Mouse (Mus musculus): ENCODE results near the gene As3mt.
"Not testable (repeated sequence)": the region's sequence is repeated elsewhere in the genome, so short reads cannot be mapped to it uniquely, and the experiment has no call there.

Gene As3mt

DNA sequence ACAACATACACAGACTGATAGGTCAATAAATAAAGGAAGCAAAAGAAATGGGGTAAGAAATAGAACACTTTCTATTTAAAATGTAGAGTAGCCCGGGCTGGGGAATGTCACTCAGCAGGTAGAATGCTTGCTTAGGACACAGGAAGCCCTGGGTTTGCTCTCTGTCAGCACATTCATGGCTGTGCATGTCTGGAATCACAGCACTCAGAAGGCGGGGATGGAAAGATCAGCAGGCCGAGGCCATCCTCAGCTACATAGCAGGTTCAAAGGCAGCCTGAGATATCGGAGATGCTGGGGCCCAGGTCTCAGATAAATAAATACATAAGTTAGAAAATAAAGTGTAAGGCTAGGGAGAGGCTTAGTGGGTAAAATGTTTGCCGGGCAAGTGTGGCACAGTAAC, 45.0 kb downstream of the As3mt start:
- no peak for DNase-seq (ENCODE audit: low read depth, low spot score)

DNA sequence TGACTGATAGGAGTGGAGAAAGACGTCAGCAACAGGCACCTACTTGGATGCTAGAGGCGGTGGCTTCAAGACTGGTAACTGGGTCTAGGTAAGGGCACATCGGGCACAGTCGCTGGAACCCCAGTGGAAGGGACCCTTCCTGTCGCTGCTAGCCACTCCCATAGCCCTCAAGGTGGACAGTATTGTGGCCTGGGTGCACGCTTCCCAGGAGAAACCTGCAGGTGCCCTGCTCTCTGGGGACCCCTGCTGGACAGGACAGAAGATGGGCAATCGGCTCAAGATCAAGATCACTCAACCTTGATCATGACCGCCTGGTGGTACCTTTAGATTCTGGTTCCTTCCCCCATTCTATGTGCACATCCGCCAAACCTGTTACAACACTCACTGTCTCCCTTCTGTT, 47.8 kb downstream of the As3mt start:
- no peak for DNase-seq (ENCODE audit: low read depth, low spot score)

DNA sequence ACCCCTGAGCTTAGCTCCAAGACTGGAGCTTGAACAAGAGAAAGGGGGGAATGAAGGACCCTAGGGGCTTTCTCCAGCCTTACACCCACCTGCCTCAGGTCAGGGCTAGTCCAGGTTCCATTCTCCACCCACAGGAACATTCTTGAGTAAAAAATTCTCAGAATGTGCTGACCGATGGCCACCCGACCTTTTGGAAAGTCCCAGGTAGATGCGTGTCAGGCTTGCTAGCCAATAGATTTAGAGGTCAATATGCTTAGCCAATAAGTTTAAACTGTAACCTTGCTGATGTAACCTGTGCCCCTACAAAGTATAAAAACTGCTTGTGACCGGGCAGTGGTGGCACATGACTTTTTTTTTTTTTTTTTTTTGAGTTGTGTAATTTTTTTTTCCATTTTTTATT, 49.0 kb downstream of the As3mt start:
- DNase-seq (ENCODE audit: low read depth, low spot score), result no peak

DNA sequence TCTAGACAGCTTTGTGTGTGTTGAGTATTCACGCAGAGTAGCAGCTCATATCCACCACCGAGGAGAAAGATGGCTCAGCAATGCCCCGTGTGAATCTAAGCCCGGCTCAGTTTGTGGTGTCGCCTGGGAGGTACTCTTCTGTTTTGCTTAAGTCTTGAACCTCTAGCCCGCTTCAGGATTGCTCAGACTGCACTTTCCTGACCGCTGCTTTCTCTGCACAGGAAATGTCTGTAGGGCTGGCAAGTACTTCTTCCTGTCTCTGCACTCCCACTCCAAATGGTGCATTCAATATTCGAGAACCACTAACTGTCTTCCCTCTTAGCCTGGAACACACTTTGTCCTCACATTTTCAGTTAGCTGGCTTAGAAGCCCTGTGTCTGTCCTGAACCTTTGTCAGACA, 51.8 kb downstream of the As3mt start:
- no peak for DNase-seq (ENCODE audit: low read depth, low spot score)

DNA sequence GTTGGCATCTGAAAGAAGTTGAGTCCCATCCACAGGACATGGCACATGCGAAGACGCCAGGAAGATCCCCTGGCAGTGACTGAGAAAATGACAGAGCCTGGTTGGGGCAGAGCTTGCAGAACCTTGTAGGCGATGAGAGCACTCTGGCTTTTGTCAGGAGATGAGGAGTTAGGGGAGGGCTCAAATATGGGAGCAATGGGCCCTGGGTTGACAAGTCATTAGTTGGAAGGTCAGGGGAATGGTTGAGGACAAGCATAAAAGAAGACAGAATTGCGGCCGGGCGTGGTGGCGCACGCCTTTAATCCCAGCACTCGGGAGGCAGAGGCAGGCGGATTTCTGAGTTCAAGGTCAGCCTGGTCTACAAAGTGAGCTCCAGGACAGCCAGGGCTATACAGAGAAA, 52.7 kb downstream of the As3mt start:
- DNase-seq (ENCODE audit: low read depth, low spot score), result not testable (repeated sequence)

DNA sequence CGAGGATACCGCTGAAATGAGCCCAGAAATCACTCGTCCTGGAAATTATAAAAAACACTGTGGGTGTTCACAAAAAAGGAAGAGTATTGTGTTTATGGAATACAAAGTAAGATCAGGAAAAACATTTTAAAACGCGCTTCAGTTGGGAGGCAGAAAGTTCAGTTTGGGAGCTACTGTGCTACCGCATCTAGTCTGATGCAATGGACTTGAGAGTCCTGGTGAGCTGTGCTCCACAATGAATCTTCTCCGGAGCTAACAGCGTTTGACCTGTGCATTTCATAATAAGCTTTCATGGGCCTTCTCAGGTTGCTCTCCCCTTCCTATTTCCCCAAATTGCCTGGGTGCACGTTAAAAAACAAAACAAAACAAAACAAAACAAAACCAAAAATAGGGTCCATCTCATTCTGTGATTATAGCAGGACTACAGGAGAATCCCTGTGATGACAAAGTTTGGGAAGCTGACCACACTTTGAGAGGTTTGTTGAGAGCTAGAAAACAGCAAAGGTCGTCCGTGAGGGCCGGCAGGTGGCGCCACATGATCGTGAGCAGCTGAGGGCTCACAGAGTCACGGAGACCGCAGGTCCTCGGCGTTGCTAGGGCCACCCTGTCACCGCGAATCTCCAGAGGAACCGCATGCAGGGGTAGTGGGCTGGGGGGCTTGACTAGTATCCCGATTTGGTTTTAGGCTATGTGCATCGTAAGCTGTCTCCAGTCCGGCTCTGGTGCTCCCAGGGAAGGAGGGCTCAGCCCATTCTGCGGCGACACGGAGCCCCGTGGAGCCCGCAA, 53.3 kb downstream of the As3mt start:
- DNase-seq (ENCODE audit: low read depth, low spot score), result peak; percentile 75

DNA sequence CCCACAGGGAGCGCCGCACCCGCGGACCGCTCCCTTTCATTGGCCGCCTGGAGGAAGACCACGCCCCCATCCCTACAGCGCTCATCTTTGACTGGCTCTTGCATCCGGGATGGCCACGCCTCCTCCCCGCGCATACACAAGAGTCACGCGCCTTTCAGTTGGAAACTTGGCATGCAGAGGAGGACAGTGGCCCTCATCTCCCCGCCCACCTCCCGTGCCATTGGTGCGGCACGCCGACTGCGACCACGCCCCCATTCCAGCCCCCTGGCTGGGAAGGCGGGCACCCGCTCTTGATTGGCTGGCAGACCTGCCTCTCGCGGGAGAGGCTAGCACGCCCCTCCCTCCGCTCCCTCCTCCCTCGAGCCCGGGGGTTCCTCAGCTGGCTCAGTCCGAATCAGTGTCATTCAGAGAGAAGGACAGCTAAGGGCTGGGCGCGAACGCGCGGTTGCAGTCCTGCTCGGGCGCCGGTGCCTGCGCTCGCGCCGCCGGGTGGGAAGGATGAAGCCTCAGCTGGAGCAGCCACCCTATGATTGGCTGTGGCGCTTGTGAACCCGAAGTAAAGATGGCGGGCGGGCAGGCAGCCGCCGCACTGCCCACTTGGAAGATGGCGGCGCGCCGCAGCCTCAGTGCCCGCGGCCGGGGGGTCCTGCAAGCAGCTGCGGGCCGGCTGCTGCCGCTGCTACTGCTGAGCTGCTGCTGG, 54.1 kb downstream of the As3mt start, which contains the start of gene Cnnm2:
Cnnm2 (plus strand) TSS at position 350 of the 700 bp plus-strand sequence.
- DNase-seq (ENCODE audit: low read depth, low spot score), result peak; percentile 100

DNA sequence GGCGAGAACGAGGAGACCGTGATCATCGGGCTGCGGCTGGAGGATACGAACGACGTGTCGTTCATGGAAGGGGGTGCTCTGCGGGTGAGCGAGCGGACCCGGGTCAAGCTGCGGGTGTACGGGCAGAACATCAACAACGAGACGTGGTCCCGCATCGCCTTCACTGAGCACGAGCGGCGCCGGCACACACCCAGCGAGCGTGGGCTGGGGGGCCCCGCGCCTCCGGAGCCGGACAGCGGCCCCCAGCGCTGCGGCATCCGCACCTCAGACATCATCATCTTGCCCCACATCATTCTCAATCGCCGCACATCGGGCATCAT, 54.7 kb downstream of the As3mt start:
- no peak for DNase-seq (ENCODE audit: low read depth, low spot score)

DNA sequence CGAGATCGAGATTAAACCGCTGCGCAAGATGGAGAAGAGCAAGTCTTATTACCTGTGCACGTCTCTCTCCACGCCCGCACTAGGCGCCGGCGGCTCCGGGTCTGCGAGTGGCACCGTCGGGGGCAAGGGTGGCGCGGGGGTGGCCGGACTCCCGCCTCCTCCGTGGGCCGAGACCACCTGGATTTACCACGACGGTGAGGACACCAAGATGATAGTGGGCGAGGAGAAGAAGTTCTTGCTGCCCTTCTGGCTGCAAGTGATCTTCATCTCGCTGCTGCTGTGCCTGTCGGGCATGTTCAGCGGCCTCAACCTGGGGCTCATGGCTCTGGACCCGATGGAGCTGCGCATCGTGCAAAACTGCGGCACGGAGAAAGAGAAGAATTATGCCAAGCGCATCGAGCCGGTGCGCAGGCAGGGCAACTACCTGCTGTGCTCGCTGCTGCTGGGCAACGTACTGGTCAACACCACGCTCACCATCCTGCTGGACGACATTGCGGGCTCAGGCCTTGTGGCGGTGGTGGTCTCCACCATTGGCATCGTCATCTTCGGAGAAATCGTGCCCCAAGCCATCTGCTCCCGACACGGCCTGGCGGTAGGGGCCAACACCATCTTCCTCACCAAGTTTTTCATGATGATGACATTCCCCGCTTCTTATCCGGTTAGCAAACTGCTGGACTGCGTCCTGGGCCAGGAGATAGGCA, 55.2 kb downstream of the As3mt start:
- DNase-seq (ENCODE audit: low read depth, low spot score), result no peak

DNA sequence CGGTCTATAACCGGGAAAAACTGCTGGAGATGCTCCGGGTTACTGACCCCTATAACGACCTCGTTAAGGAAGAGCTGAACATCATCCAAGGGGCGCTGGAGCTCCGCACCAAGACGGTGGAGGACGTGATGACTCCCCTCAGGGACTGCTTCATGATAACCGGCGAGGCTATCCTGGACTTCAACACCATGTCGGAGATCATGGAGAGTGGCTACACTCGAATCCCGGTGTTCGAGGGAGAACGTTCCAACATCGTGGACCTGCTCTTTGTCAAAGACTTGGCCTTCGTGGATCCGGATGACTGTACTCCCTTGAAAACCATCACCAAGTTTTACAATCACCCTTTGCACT, 55.7 kb downstream of the As3mt start:
- DNase-seq (ENCODE audit: low read depth, low spot score), result no peak

DNA sequence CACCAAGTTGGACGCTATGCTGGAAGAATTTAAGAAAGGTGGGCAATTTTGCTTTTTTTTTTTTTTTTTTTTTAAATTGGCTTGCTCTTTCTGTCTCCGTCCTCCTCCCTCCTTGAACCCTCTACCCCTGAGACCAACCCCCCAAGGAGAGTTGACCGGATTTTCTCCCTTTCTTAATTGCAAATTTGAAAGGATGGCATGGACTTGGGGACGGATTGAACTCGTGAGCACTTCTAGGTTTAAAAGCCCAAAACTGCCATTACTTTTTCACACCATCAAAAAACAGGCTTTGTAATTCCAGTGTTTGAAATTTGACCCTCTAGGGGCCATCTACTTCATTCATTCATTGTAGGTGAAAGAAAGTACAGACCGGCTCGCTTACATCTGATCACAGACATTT, 56.1 kb downstream of the As3mt start:
- DNase-seq (ENCODE audit: low read depth, low spot score), result no peak

DNA sequence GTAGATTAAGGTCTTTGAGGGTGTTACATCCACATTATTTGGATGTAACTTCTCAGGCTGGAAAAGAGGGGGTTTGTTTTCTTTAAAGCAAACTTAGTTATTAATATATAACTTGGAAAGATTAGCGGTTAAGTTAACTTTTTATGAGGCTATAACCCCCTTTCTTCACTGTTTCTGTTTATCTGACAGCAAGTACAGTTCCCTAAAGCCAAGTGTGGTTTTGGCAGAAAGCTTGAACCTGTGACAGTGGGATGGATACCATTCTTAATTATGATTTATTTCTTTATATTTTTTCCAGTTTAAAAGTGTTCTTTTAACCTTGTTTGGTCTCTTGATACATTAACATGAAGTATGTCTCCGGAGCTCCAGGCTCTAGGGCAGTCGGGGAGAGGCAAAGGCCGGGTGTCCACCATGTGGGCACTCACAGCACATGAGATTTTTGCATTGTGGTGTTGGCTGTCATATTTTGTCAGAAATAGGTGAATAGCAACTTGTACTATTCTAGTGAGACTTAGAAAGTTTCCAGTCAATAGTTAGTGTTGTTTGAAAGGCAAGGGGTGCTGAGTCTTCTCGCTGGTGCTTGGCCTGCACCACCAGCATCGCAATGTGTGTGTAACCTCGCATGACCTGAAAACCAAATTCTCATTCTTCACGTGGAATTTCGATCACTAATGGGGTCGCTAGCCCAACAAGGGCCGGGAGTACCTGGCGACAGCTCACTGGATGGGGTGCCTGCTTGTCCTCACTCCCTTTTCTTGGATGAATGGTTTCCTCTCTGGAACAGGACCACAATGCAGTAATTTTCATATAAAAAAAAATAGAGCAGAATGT, 56.9 kb downstream of the As3mt start:
- no peak for DNase-seq (ENCODE audit: low read depth, low spot score)

DNA sequence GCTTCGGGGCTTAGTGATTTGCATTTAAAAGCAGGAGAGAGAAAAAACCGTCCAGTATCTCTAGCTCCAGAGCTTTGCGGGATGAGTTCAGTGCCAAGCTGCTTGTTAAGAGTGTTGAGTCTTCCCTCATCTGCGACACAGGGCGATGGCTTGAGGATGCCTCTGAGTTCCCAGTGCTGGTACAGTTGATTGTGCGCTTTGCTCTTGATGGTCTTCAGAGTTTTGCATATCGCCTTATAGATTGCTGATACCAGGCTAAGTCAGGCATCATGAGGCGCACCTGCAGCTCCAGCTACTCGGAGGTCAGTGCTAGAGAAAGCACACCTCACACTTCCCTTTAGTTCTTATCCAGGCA, 57.5 kb downstream of the As3mt start:
- no peak for DNase-seq (ENCODE audit: low read depth, low spot score)

DNA sequence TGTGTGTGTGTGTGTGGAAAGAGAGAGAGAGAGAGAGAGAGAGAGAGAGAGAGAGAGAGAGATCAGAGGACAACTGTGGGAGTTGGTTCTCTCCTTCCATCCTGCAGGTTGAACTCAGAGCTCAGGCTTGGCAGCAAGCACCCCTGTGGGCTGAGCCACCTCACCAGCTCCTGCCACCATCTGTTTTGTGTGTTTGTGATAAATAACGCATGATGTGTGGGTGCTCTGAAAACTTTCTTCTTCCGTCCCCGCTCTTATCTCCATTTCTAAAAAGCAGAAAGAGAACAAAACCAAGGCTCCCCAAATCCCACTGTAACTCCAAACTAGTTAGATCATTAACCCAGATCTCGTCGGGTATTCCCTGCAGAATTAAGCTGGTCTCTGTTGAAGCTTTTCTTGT, 58.9 kb downstream of the As3mt start:
- no peak for DNase-seq (ENCODE audit: low read depth, low spot score)

DNA sequence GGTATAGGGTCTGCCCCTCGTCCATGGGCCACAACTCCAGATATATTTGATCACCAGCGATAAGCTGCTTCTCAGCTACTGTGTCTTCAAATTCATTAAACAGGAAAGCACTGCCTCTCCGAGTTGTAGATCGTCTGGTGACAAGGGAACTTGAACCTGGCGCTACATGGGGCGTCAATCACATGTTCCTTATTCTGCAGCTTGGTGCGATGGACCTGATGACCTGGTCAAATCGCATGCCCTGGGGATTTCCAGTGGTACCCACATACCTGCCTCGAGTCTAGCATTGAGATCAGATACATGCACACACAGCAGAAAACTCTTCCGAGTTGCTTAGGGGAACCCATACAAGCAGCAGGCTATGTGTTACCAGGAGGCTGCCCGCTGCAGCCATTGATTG, 62.5 kb downstream of the As3mt start:
- no peak for DNase-seq (ENCODE audit: low read depth, low spot score)

DNA sequence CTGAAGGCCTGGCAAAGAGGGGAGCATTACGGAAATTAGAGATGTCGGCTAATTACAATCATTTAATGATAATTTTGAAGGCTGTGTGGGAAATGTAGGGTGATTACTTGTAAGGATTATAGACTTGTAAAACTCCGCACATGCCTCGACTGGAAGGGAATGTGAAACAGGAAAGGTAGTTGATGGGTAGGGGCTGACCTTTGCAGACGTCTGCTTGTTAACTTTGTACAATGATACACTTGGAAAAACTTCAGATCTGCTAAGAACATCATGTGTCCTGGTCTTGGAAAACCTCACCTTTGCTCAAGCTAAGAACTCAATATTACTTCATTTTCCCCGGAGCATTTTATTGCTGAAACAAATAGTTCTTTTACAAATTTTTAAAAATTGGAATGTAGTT, 64.5 kb downstream of the As3mt start:
- no peak for DNase-seq (ENCODE audit: low read depth, low spot score)

DNA sequence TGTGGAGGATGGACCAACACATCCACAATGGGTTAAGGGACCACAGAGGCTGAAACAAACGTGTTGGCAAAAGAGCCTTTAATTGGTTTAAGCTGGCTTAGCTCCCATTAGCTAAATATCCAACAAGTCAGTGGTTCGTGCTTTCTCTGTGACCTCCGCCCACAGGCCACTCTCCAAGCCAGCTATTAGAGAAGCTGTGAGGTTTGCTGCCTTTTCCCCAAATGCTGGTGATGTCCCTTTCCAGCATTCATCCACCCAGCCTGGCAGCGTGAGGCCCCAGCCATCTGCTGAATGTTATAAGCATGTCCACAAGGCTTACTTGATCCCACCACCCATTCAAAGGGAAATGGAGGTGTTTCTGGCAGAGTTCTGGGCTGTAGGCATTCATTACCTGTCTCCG, 69.1 kb downstream of the As3mt start:
- no peak for DNase-seq (ENCODE audit: low read depth, low spot score)

DNA sequence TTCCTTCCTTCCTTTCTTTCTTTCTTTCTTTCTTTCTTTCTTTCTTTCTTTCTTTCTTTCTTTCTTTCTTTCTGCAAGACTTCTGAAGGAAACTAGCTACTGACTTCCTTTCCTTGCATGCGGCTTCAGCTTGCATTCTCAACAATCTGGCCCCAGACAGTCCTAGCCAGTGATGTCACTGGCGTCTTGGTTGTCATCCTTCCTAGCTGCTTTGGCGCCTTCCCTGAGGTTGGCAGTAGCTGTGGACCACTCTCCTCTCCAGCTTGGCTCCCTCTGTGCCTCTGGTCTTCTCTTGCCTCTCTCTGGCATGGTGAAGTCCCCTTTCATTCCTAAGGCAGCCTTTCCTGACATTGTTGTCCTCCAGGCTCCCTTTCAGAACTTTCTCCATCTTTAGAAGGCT, 69.6 kb downstream of the As3mt start:
- DNase-seq (ENCODE audit: low read depth, low spot score), result no peak

DNA sequence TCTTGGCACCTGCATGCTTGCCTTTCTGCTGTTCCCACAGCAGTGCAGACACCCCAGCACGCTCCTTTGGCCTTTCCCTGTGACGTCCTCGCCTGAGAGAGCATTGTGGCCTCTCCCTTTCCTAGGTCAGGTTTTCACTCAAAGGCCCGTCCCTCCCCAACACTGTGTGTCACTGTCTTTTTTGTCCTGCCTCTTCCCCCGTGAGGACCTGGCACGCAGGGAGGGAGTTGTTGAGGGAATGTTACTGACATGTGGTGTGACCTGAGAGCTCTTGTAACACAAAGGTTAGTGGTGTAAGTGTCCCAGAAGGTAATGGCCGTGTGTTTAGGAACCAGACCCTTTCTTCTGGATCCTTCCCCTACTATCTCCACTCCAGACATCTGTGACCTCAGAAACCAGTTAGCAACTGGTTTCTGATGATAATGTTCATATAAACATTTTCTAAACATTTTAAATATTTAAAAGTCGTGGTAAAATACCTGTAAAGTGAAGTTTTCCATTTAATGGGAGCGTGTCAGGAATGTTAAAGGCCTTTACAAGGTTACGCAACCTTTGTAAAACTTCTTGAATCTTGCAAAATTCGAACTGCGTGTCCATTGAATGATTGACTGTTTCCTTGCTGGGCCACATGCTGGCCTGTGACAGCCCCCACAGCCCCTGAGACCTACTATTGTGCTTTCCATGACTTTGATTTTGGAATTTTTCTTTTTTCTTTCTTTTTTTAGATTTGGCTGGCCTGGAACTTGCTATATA, 70.8 kb downstream of the As3mt start:
- DNase-seq (ENCODE audit: low read depth, low spot score), result no peak

DNA sequence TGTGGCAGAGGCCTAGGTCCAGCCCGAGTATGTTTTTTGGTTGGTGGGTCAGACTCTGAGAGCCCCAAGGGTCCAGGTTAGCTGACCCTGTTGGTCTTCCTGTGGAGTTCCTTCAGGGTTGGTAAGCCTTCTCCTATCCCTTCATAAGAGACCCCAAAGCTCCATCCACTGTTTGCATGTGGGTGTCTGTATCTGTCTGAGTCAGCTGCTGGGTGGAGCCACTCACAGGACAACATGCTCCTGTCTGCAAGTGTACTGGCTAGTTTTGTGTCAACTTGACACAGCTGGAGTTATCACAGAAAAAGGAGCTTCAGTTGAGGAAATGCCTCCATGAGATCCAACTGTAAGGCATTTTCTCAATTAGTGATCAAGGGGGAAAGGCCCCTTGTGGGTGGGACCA, 71.9 kb downstream of the As3mt start:
- DNase-seq (ENCODE audit: low read depth, low spot score), result not testable (repeated sequence)

DNA sequence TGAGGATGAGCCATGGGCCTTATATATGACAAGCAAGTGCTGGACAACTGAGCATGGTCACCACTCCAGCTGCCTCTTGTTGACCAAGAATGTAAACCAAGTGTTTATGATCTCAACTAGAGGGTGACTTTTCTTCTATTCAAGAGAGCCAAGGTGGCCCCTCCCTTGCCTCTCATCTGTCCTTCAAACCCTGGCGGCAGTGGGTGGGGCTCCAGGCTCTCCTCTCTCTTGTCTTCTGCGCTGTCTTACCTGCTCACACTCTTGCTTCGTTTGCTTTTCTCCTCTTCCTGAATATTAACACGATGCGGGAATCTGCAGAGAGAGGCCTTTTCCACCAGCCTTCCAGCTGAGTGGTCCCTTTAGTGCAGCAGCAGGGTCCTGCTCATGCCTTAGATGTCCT, 76.8 kb downstream of the As3mt start:
- no peak for DNase-seq (ENCODE audit: low read depth, low spot score)
